Mouse (Mus musculus) midbrain, embryonic 14.5 days (tissue): Measurements from ENCODE around the gene Zfp867. TPM values are rescaled to one million over a fixed set of nuclear protein-coding genes. Genes with fewer than 3 reads are reported as not detected.

Source experiments
- ATAC-seq: fragments of 200-750 bp; cut with Nextera tagmentation; 2 replicates; pipeline ENCODE4 v1.8.0; 2017; ENCODE audit warnings: moderate number of reproducible peaks, moderate library complexity; ENCODE audit not compliant: low FRiP score, low TSS enrichment
- DNase-seq: peaks from one replicate; pipeline ENCODE4 v3.0.0-alpha.2; 2015
- H3K27ac ChIP-seq: fragments of 300-500 bp; sonication (generic); replicated peaks from 2 replicates; pipeline ENCODE4 v1.5.1; 2014; ENCODE audit warnings: mild to moderate bottlenecking, low read depth, low read length, moderate library complexity
- H3K27me3 ChIP-seq: fragments of 300-500 bp; sonication (generic); 2 replicates; pipeline ENCODE4 v1.6.1; 2014; ENCODE audit warnings: low read length, control low read depth, mixed read lengths; ENCODE audit not compliant: control insufficient read depth, insufficient read depth
- H3K36me3 ChIP-seq: fragments of 300-500 bp; sonication (generic); 2 replicates; pipeline ENCODE4 v1.6.1; 2014; ENCODE audit warnings: low read length, control low read depth; ENCODE audit not compliant: control insufficient read depth, insufficient read depth
- H3K4me1 ChIP-seq: fragments of 300-500 bp; sonication (generic); 2 replicates; pipeline ENCODE4 v1.6.1; 2014; ENCODE audit warnings: mild to moderate bottlenecking, antibody characterized with exemption, low read length, control low read depth; ENCODE audit not compliant: control insufficient read depth, insufficient read depth
- H3K4me2 ChIP-seq: fragments of 300-500 bp; sonication (generic); 2 replicates; pipeline ENCODE4 v1.6.1; 2014; ENCODE audit warnings: mild to moderate bottlenecking, low read length, moderate library complexity
- H3K4me3 ChIP-seq: fragments of 300-500 bp; sonication (generic); replicated peaks from 2 replicates; pipeline ENCODE4 v1.5.1; 2014; ENCODE audit warnings: low read depth, low read length
- H3K9ac ChIP-seq: fragments of 300-500 bp; sonication (generic); replicated peaks from 2 replicates; pipeline ENCODE4 v1.6.1; 2014; ENCODE audit warnings: mild to moderate bottlenecking, low read length, moderate library complexity
- H3K9me3 ChIP-seq: fragments of 300-500 bp; sonication (generic); 2 replicates; pipeline ENCODE4 v1.6.1; 2016; ENCODE audit warnings: low read length, control low read depth, mixed read lengths; ENCODE audit not compliant: control insufficient read depth
- WGBS: fragments of 180-500 bp; shearing (Covaris S2); extraction: QIAGEN DNeasy Blood & Tissue Kit; methylation state at CpG from one replicate; pipeline ENCODE4 v1.1.7; 2014; 5-methylcytosine and 5-hydroxymethylcytosine counted together
- polyA plus RNA-seq: library from polyadenylated mRNA; unstranded; fragments of >200 nt; fragmentation: Nextera tagmentation; extraction: Ambion mirVana; gene quantifications from 2 replicates; pipeline ENCODE4 v1.2.1, GENCODE M21; 2014

Zfp867 gene
- polyA plus RNA-seq, 1 experiment from 2014 or later = 18.3 TPM

GRCm38 (mm10) chr11:59450230-59450771 is 22.0 kb downstream of the Zfp867 start:
- Histone ChIP-seq H3K27me3 (no peaks in the 10 kb centered on the region), H3K27ac (peak overlapping the region; percentile 79; the same call in 1 of the 2 replicates), H3K4me1 (peaks cover 20% of the 10 kb centered on the region), H3K9me3 (no peaks in the 10 kb centered on the region), H3K36me3 (peaks cover 37% of the 10 kb centered on the region), H3K4me2 (peak overlapping the region; percentile 91), H3K9ac (peak overlapping the region; percentile 70), H3K4me3 (peak overlapping the region; percentile 75)
- WGBS = 2% methylated on average over 38 of the region's 38 CpGs
- ATAC-seq (peak; percentile 53), DNase-seq (no peak)

- Histone ChIP-seq H3K9ac (peak within 1 kb of the TSS; percentile 70), H3K4me1 (peaks cover 20% of the 10 kb centered on the region), H3K27me3 (no peaks in the 10 kb centered on the region), H3K27ac (peak within 1 kb of the TSS; percentile 79), H3K4me3 (peak within 1 kb of the TSS; percentile 75), H3K36me3 (peaks cover 35% of the 10 kb centered on the region), H3K4me2 (peak within 1 kb of the TSS; percentile 91), H3K9me3 (no peaks in the 10 kb centered on the region)
- WGBS = under 1% methylated on average over 35 of the region's 40 CpGs
- ATAC-seq (peak; percentile 96), DNase-seq (peak; percentile 96)
Measured at GRCm38 (mm10) chr11:59449741-59450229, 22.5 kb downstream of the Zfp867 start, which contains the start of gene Jmjd4. Gene Jmjd4, plus strand, starts transcription at chr11:59450045.

GRCm38 (mm10) chr11:59443102-59443501 is 29.2 kb downstream of the Zfp867 start:
- no peak overlapping the region for H3K27ac ChIP-seq
- ATAC-seq (no peak), DNase-seq (no peak)
- peaks cover 16% of the 10 kb centered on the region for H3K36me3 ChIP-seq
- no peaks in the 10 kb centered on the region for H3K4me1 ChIP-seq
- H3K4me2 ChIP-seq = no peak overlapping the region
- no peaks in the 10 kb centered on the region for H3K27me3 ChIP-seq
- no peak overlapping the region for H3K4me3 ChIP-seq
- H3K9ac ChIP-seq = no peak overlapping the region
- H3K9me3 ChIP-seq = no peaks in the 10 kb centered on the region

GRCm38 (mm10) chr11:59437954-59438353 is 34.3 kb downstream of the Zfp867 start:
- Histone ChIP-seq H3K9ac (no peak overlapping the region), H3K36me3 (peaks cover 35% of the 10 kb centered on the region), H3K4me3 (no peak overlapping the region), H3K27me3 (no peaks in the 10 kb centered on the region), H3K4me1 (no peaks in the 10 kb centered on the region), H3K4me2 (no peak overlapping the region), H3K9me3 (peaks cover 6% of the 10 kb centered on the region; the same call in 1 of the 2 replicates), H3K27ac (no peak overlapping the region)
- no peak for DNase-seq
- WGBS = 95% methylated on average over 12 of the region's 12 CpGs
- no peak for ATAC-seq

GRCm38 (mm10) chr11:59432261-59432660 is 40.0 kb downstream of the Zfp867 start:
- H3K4me3 ChIP-seq = no peak overlapping the region
- no peak overlapping the region for H3K9ac ChIP-seq
- peaks cover 6% of the 10 kb centered on the region; the same call in 1 of the 2 replicates for H3K9me3 ChIP-seq
- H3K27ac ChIP-seq = no peak overlapping the region
- H3K36me3 ChIP-seq = peaks cover 47% of the 10 kb centered on the region
- ATAC-seq (no peak), DNase-seq (no peak)
- no peaks in the 10 kb centered on the region for H3K4me1 ChIP-seq
- 78% methylated on average over 3 of the region's 3 CpGs for WGBS
- H3K4me2 ChIP-seq = no peak overlapping the region
- no peaks in the 10 kb centered on the region for H3K27me3 ChIP-seq

GRCm38 (mm10) chr11:59429959-59430358 is 42.3 kb downstream of the Zfp867 start:
- Histone ChIP-seq H3K4me1 (no peaks in the 10 kb centered on the region), H3K4me2 (no peak overlapping the region), H3K27ac (no peak overlapping the region), H3K27me3 (no peaks in the 10 kb centered on the region), H3K9ac (no peak overlapping the region), H3K4me3 (no peak overlapping the region), H3K9me3 (no peaks in the 10 kb centered on the region), H3K36me3 (peaks cover 59% of the 10 kb centered on the region)
- no peak for ATAC-seq
- 85% methylated on average over 1 of the region's 1 CpGs for WGBS
- DNase-seq = no peak

- peaks cover 70% of the 10 kb centered on the region for H3K36me3 ChIP-seq
- 93% methylated on average over 9 of the region's 9 CpGs for WGBS
Measured at GRCm38 (mm10) chr11:59428057-59428660, 44.1 kb downstream of the Zfp867 start.

GRCm38 (mm10) chr11:59425671-59426101 is 46.6 kb downstream of the Zfp867 start:
- H3K27ac ChIP-seq = no peak overlapping the region
- H3K4me1 ChIP-seq = no peaks in the 10 kb centered on the region
- no peak overlapping the region for H3K9ac ChIP-seq
- DNase-seq (peak; percentile 40), ATAC-seq (no peak)
- no peaks in the 10 kb centered on the region for H3K27me3 ChIP-seq
- no peak overlapping the region for H3K4me2 ChIP-seq
- WGBS = 65% methylated on average over 7 of the region's 7 CpGs
- H3K4me3 ChIP-seq = no peak overlapping the region
- peaks cover 76% of the 10 kb centered on the region for H3K36me3 ChIP-seq
- H3K9me3 ChIP-seq = no peaks in the 10 kb centered on the region

More at GRCm38 (mm10) chr11:59428057-59428660, 44.1 kb downstream of the Zfp867 start:
- no peak for DNase-seq
- H3K4me3 ChIP-seq = no peak overlapping the region
- no peaks in the 10 kb centered on the region for H3K4me1 ChIP-seq
- H3K9ac ChIP-seq = no peak overlapping the region
- H3K9me3 ChIP-seq = no peaks in the 10 kb centered on the region
- H3K27ac ChIP-seq = no peak overlapping the region
- no peaks in the 10 kb centered on the region for H3K27me3 ChIP-seq
- no peak overlapping the region for H3K4me2 ChIP-seq
- no peak for ATAC-seq
